Mouse (Mus musculus): ENCODE results near the gene Cdan1. TPM values are rescaled to one million over a fixed set of nuclear protein-coding genes. Genes with fewer than 3 reads are reported as not detected.

Gene Cdan1
- total and polyA plus RNA-seq, 3 experiments, result 11.4 to 26.6 (median 12.4) TPM

Other genes with a start within 250 kb of the Cdan1 start
- gene Haus2, start 240.7 kb downstream of the Cdan1 start, total RNA-seq (2021), result 10 to 100 TPM in 1 of 2 experiments, 1 to 10 TPM in 1; 9.4 to 12.6 TPM
- gene Haus2, start 240.7 kb downstream of the Cdan1 start, polyA plus RNA-seq (2012; rRNA removed), result 0.61 and 0.95 TPM in 2 replicates
- gene Lrrc57, start 240.6 kb downstream of the Cdan1 start, total RNA-seq (2021), result 10 to 100 TPM; 17.9 to 21.6 TPM
- gene Lrrc57, start 240.6 kb downstream of the Cdan1 start, polyA plus RNA-seq (2012; rRNA removed), result 5.8 and 7.6 TPM in 2 replicates
- gene Stard9, start 221.0 kb downstream of the Cdan1 start, total RNA-seq (2021), result 1 to 10 TPM; 8.7 to 9.0 TPM
- 5.1 and 5.9 TPM in 2 replicates for gene Stard9, start 221.0 kb downstream of the Cdan1 start, polyA plus RNA-seq (2012; rRNA removed)
- 10 to 100 TPM in 1 of 2 experiments, 1 to 10 TPM in 1; 9.8 to 15.2 TPM for gene Ttbk2, start 476 bp upstream of the Cdan1 start, total RNA-seq (2021)
- 1.7 and 2.0 TPM in 2 replicates for gene Ttbk2, start 476 bp upstream of the Cdan1 start, polyA plus RNA-seq (2012; rRNA removed)
- 10 to 100 TPM; 31.5 to 32.8 TPM for gene Ubr1, start 120.6 kb upstream of the Cdan1 start, total RNA-seq (2021)
- 23.7 and 30.3 TPM in 2 replicates for gene Ubr1, start 120.6 kb upstream of the Cdan1 start, polyA plus RNA-seq (2012; rRNA removed)
- 10 to 100 TPM; 11.9 to 28.5 TPM for gene Tmem62, start 126.9 kb upstream of the Cdan1 start, total RNA-seq (2021)
- 9.2 and 13.4 TPM in 2 replicates for gene Tmem62, start 126.9 kb upstream of the Cdan1 start, polyA plus RNA-seq (2012; rRNA removed)
- 10 to 100 TPM; 43.7 to 44.8 TPM for gene Ccndbp1, start 158.3 kb upstream of the Cdan1 start, total RNA-seq (2021)
- gene Ccndbp1, start 158.3 kb upstream of the Cdan1 start, polyA plus RNA-seq (2012; rRNA removed), result 9.7 and 13.7 TPM in 2 replicates
- under 1 TPM in 1 of 2 experiments, not detected in 1; 0.17 TPM for gene Epb42, start 186.9 kb upstream of the Cdan1 start, total RNA-seq (2021)
- gene Epb42, start 186.9 kb upstream of the Cdan1 start, polyA plus RNA-seq (2012; rRNA removed), result not detected in 2 replicates
- under 1 TPM in 1 of 2 experiments, not detected in 1; 0.12 TPM for gene Tgm5, start 235.7 kb upstream of the Cdan1 start, total RNA-seq (2021)
- gene Tgm5, start 235.7 kb upstream of the Cdan1 start, polyA plus RNA-seq (2012; rRNA removed), result not detected in 2 replicates